Comparison of ENCODE assay signal across 21 mouse cellular contexts in the genomic region with DNA sequence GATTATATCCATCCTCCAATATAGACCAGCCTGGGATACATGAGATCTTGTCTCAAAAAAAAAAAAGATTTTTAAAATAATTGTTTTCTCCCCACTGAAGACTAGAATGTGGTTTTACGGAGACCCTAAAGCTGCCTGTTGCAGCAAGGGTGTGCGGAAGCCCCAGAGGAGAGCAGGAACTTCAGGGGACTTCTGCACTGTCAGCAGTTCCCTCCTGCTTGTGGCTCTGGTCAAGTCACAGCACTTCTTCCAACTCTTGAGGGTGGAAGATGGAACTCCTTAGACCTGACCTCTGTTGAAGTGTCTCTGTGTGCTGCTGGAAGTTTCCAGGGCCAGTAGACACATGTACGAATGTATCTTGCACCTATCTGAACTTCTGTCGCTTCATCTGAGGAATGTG.
DNase-seq lines count a peak whose midpoint lies in the region; ATAC-seq and TF ChIP-seq lines count a peak whose summit lies in the region.
"Had no signal": no experiment of that assay in that cellular context is flagged by ENCODE, and none has a peak within 500 bp of the region (broad histone marks: within the 10 kb centered on the region; RNA-seq: fewer than 3 reads in every experiment).

No protein-coding gene starts in this region.

- H3K4me1 ChIP-seq in kidney, adult 2 months (ENCODE audit: control insufficient read depth, insufficient read depth, low read length), result peaks cover 1% of the 10 kb centered on the region; the same call in 1 of the 2 replicates
- no peaks in the 10 kb centered on the region for H3K4me1 ChIP-seq in forebrain, embryonic 11.5 days (replicated peaks; ENCODE audit: control insufficient read depth, insufficient read depth, low read length)
- H3K4me1 ChIP-seq: forebrain, embryonic 13.5 days had no signal

- no peak for TF ChIP-seq POLR2A in kidney, adult 2 months (IDR thresholded peaks at IDR 0.05; ENCODE audit: low read depth, low read length)

- H3K27ac ChIP-seq in kidney, adult 2 months (ENCODE audit: insufficient read depth, low read depth, low read length), result no peak overlapping the region
- H3K27ac ChIP-seq in forebrain, embryonic 11.5 days (ENCODE audit: low read depth, low read length), result no peak overlapping the region
- H3K27ac ChIP-seq: embryonic facial prominence, embryonic 13.5 days; forebrain, embryonic 13.5 days; heart, adult 2 months; heart, embryonic 13.5 days had no signal

- H3K27me3 ChIP-seq in kidney, adult 2 months (replicated peaks; ENCODE audit: control insufficient read depth, insufficient read depth, low read length), result no peaks in the 10 kb centered on the region
- H3K27me3 ChIP-seq in forebrain, embryonic 11.5 days (ENCODE audit: control insufficient read depth, insufficient read depth, low read length), result no peaks in the 10 kb centered on the region
- H3K27me3 ChIP-seq: embryonic facial prominence, embryonic 13.5 days; forebrain, embryonic 13.5 days; heart, embryonic 13.5 days; hindbrain, embryonic 12.5 days had no signal

- H3K4me3 ChIP-seq in kidney, adult 2 months (ENCODE audit: insufficient read depth, low read depth, low read length), result no peak overlapping the region
- no peak overlapping the region for H3K4me3 ChIP-seq in forebrain, embryonic 11.5 days (ENCODE audit: low read depth, low read length)
- H3K4me3 ChIP-seq: embryonic facial prominence, embryonic 13.5 days; forebrain, embryonic 13.5 days; heart, adult 2 months; heart, embryonic 13.5 days; hindbrain, embryonic 12.5 days had no signal

- peak; percentile 12 for DNase-seq in kidney, adult 2 months
- DNase-seq in kidney, adult 18-20 months, result no peak
- peak; percentile 38 to 39 for DNase-seq in right cerebral cortex, postnatal 10 days (ENCODE audit: low spot score in 2 of 2)
- no peak for DNase-seq in right cerebral cortex, postnatal 25 days
- DNase-seq in brain, adult 2 months (ENCODE audit: low read depth, low spot score), result peak; percentile 40
- DNase-seq in forebrain, embryonic 11.5 days (ENCODE audit: low spot score), result no peak
- DNase-seq: adrenal gland, postnatal 10 days; cerebellum, adult 18-20 months; cerebellum, adult 9-11 months; cerebellum, postnatal 36 days; gastrocnemius, postnatal 36 days; heart, postnatal 4 days had no signal

- no peaks in the 10 kb centered on the region for H3K9me3 ChIP-seq in forebrain, embryonic 11.5 days (ENCODE audit: control insufficient read depth, low read length)
- H3K9me3 ChIP-seq: embryonic facial prominence, embryonic 13.5 days; forebrain, embryonic 13.5 days; heart, embryonic 13.5 days; hindbrain, embryonic 12.5 days had no signal

- H3K4me2 ChIP-seq in forebrain, embryonic 11.5 days (ENCODE audit: low read depth, low read length, severe bottlenecking), result no peak overlapping the region
- H3K4me2 ChIP-seq: embryonic facial prominence, embryonic 13.5 days; forebrain, embryonic 13.5 days; heart, embryonic 13.5 days; hindbrain, embryonic 12.5 days had no signal

- H3K36me3 ChIP-seq in kidney, adult 2 months (ENCODE audit: control insufficient read depth, insufficient read depth, low read length), result no peaks in the 10 kb centered on the region
- H3K36me3 ChIP-seq in forebrain, embryonic 11.5 days (ENCODE audit: control insufficient read depth, insufficient read depth, low read length), result no peaks in the 10 kb centered on the region
- H3K36me3 ChIP-seq: G1E; hindbrain, embryonic 12.5 days had no signal

- TF ChIP-seq CTCF in kidney, adult 2 months (conservative IDR thresholded peaks at IDR 0.05; ENCODE audit: insufficient read depth, insufficient read length, low read depth, low read length), result no peak

- 90% methylated on average over 4 of the region's 4 CpGs for WGBS in kidney, adult 2 months
- 92% methylated on average over 4 of the region's 4 CpGs for WGBS in forebrain, embryonic 11.5 days

- no peak overlapping the region for H3K9ac ChIP-seq in forebrain, embryonic 11.5 days (ENCODE audit: low read length)
- H3K9ac ChIP-seq: embryonic facial prominence, embryonic 13.5 days; forebrain, embryonic 13.5 days; heart, embryonic 13.5 days; hindbrain, embryonic 12.5 days had no signal

- ATAC-seq in megakaryocyte, adult 5-6 weeks (ENCODE audit: poor library complexity, severe bottlenecking), result peak; percentile 34; the same call in 1 of the 2 replicates
- no peak for ATAC-seq in activated CD4-positive, CD25-positive, alpha-beta regulatory T cell, adult 4 months
- ATAC-seq in forebrain, embryonic 11.5 days (replicated peaks; ENCODE audit: low FRiP score), result no peak
- ATAC-seq: forebrain, embryonic 13.5 days; hindbrain, embryonic 16.5 days had no signal

Comparison
In these comparisons a context has a peak if more than half of its experiments do, and no peak if none do; other contexts are left out.
1. DNase-seq: peak in kidney, adult 2 months (single experiment), right cerebral cortex, postnatal 10 days (2 of 2) and brain, adult 2 months (single experiment); none in kidney, adult 18-20 months (single experiment), right cerebral cortex, postnatal 25 days (single experiment) and forebrain, embryonic 11.5 days (single experiment).